Mouse (Mus musculus) intestine, embryonic 14.5 days (tissue): Measurements from ENCODE around the gene Zfr2. TPM values are rescaled to one million over a fixed set of nuclear protein-coding genes. Genes with fewer than 3 reads are reported as not detected.

Source experiments
- ATAC-seq: fragments of 200-750 bp; cut with Nextera tagmentation; replicated peaks from 2 replicates; pipeline ENCODE4 v1.8.0; 2017; ENCODE audit warnings: low read depth, moderate number of reproducible peaks, moderate TSS enrichment, moderate library complexity; ENCODE audit not compliant: low FRiP score, low TSS enrichment
- DNase-seq: peaks from one replicate; pipeline ENCODE4 v3.0.0-alpha.2; 2018; ENCODE audit warnings: low spot score
- H3K27ac ChIP-seq: fragments of 300-500 bp; sonication (generic); 2 replicates; pipeline ENCODE4 v1.5.1; 2014; ENCODE audit warnings: low read depth, mild to moderate bottlenecking, control low read depth
- H3K27me3 ChIP-seq: fragments of 300-500 bp; sonication (generic); replicated peaks from 2 replicates; pipeline ENCODE4 v1.6.1; 2014; ENCODE audit warnings: low read length, control low read depth; ENCODE audit not compliant: control insufficient read depth, insufficient read depth
- H3K36me3 ChIP-seq: fragments of 300-500 bp; sonication (generic); 2 replicates; pipeline ENCODE4 v1.6.1; 2014; ENCODE audit warnings: low read length, control low read depth; ENCODE audit not compliant: control insufficient read depth, insufficient read depth
- H3K4me1 ChIP-seq: fragments of 300-500 bp; sonication (generic); replicated peaks from 2 replicates; pipeline ENCODE4 v1.6.1; 2014; ENCODE audit warnings: low read length, control low read depth, mixed read lengths; ENCODE audit not compliant: control insufficient read depth, insufficient read depth
- H3K4me2 ChIP-seq: fragments of 300-500 bp; sonication (generic); 2 replicates; pipeline ENCODE4 v1.6.1; 2014; ENCODE audit warnings: low read length
- H3K4me3 ChIP-seq: fragments of 300-500 bp; sonication (generic); 2 replicates; pipeline ENCODE4 v1.5.1; 2014; ENCODE audit warnings: low read depth, low read length, control low read depth, mixed read lengths
- H3K9ac ChIP-seq: fragments of 300-500 bp; sonication (generic); 2 replicates; pipeline ENCODE4 v1.6.1; 2014; ENCODE audit warnings: mild to moderate bottlenecking, low read length
- H3K9me3 ChIP-seq: fragments of 300-500 bp; sonication (generic); 2 replicates; pipeline ENCODE4 v1.6.1; 2016; ENCODE audit warnings: low read length, control low read depth; ENCODE audit not compliant: control insufficient read depth
- WGBS: fragments of 180-500 bp; shearing (Covaris S2); extraction: QIAGEN DNeasy Blood & Tissue Kit; methylation state at CpG from one replicate; pipeline ENCODE4 v1.1.7; 2014; 5-methylcytosine and 5-hydroxymethylcytosine counted together
- polyA plus RNA-seq: library from polyadenylated mRNA; unstranded; fragments of >200 nt; fragmentation: Nextera tagmentation; extraction: Ambion mirVana; gene quantifications from 2 replicates; pipeline ENCODE4 v1.2.1, GENCODE M21; 2014

The Zfr2 gene
- polyA plus RNA-seq, 1 experiment from 2014 or later: 8.1 TPM

- no peak for ATAC-seq
- Histone ChIP-seq H3K27me3 (peaks cover 33% of the 10 kb centered on the region), H3K4me1 (peaks cover 4% of the 10 kb centered on the region), H3K4me2 (no peak overlapping the region), H3K27ac (no peak overlapping the region), H3K9me3 (no peaks in the 10 kb centered on the region), H3K36me3 (no peaks in the 10 kb centered on the region), H3K9ac (no peak overlapping the region), H3K4me3 (no peak overlapping the region)
- DNase-seq: no peak
- 75% methylated on average over 8 of the region's 8 CpGs for WGBS
Observed at GRCm38 (mm10) chr10:81249442-81249841, 16.5 kb downstream of the Zfr2 start.

GRCm38 (mm10) chr10:81252424-81253419 is 19.8 kb downstream of the Zfr2 start, which contains the start of gene Matk:
Gene Matk, plus strand, starts transcription at chr10:81252935.
- DNase-seq: no peak
- H3K9ac ChIP-seq: no peak within 1 kb of the TSS
- H3K27me3 ChIP-seq: peaks cover 55% of the 10 kb centered on the region

GRCm38 (mm10) chr10:81254886-81255285 is 21.9 kb downstream of the Zfr2 start:
- Histone ChIP-seq H3K9ac (no peak overlapping the region), H3K27ac (no peak overlapping the region), H3K4me1 (peaks cover 4% of the 10 kb centered on the region), H3K27me3 (peaks cover 76% of the 10 kb centered on the region), H3K4me3 (no peak overlapping the region), H3K9me3 (no peaks in the 10 kb centered on the region), H3K4me2 (no peak overlapping the region), H3K36me3 (no peaks in the 10 kb centered on the region)
- ATAC-seq (no peak), DNase-seq (no peak)
- WGBS: 38% methylated on average over 1 of the region's 1 CpGs

More at GRCm38 (mm10) chr10:81252424-81253419, 19.8 kb downstream of the Zfr2 start, which contains the start of gene Matk:
- Histone ChIP-seq H3K4me2 (peak within 1 kb of the TSS; percentile 31; the same call in 1 of the 2 replicates), H3K4me1 (peaks cover 4% of the 10 kb centered on the region), H3K4me3 (peak within 1 kb of the TSS; percentile 6; the same call in 1 of the 2 replicates), H3K9me3 (no peaks in the 10 kb centered on the region), H3K36me3 (no peaks in the 10 kb centered on the region), H3K27ac (no peak within 1 kb of the TSS)
- 12% methylated on average over 43 of the region's 44 CpGs for WGBS
- peak; percentile 23; the same call in 1 of the 2 replicates for ATAC-seq

GRCm38 (mm10) chr10:81257158-81258039 is 24.4 kb downstream of the Zfr2 start:
- peak overlapping the region; percentile 31 for H3K4me3 ChIP-seq
- peaks cover 5% of the 10 kb centered on the region; the same call in 1 of the 2 replicates for H3K9me3 ChIP-seq
- H3K36me3 ChIP-seq: no peaks in the 10 kb centered on the region
- ATAC-seq (no peak), DNase-seq (peak; percentile 72)
- 0 out of 2 replicates have a peak overlapping the region, but pooled peaks have one; percentile 17 for H3K9ac ChIP-seq
- 3% methylated on average over 62 of the region's 62 CpGs for WGBS
- H3K27ac ChIP-seq: no peak overlapping the region
- peak overlapping the region; percentile 62 for H3K4me2 ChIP-seq
- H3K27me3 ChIP-seq: peaks cover 68% of the 10 kb centered on the region
- peaks cover 4% of the 10 kb centered on the region for H3K4me1 ChIP-seq

GRCm38 (mm10) chr10:81259225-81259884 is 26.4 kb downstream of the Zfr2 start:
- ATAC-seq: no peak

GRCm38 (mm10) chr10:81261025-81261424 is 28.1 kb downstream of the Zfr2 start:
- 92% methylated on average over 4 of the region's 4 CpGs for WGBS
- H3K4me1 ChIP-seq: peaks cover 3% of the 10 kb centered on the region; the same call in 1 of the 2 replicates
- no peak overlapping the region for H3K4me2 ChIP-seq
- H3K36me3 ChIP-seq: peaks cover 27% of the 10 kb centered on the region
- DNase-seq (no peak), ATAC-seq (no peak)
- no peak overlapping the region for H3K9ac ChIP-seq
- peaks cover 5% of the 10 kb centered on the region; the same call in 1 of the 2 replicates for H3K9me3 ChIP-seq
- no peak overlapping the region for H3K27ac ChIP-seq
- peaks cover 40% of the 10 kb centered on the region for H3K27me3 ChIP-seq
- no peak overlapping the region for H3K4me3 ChIP-seq

More at GRCm38 (mm10) chr10:81259225-81259884, 26.4 kb downstream of the Zfr2 start:
- no peaks in the 10 kb centered on the region for H3K4me1 ChIP-seq
- H3K9ac ChIP-seq: no peak overlapping the region
- peaks cover 16% of the 10 kb centered on the region for H3K36me3 ChIP-seq
- WGBS: 43% methylated on average over 21 of the region's 21 CpGs
- no peak overlapping the region for H3K4me2 ChIP-seq
- H3K9me3 ChIP-seq: peaks cover 5% of the 10 kb centered on the region; the same call in 1 of the 2 replicates
- DNase-seq: no peak
- H3K27ac ChIP-seq: no peak overlapping the region
- H3K4me3 ChIP-seq: no peak overlapping the region
- peaks cover 48% of the 10 kb centered on the region for H3K27me3 ChIP-seq

GRCm38 (mm10) chr10:81265540-81265939 is 32.6 kb downstream of the Zfr2 start:
- H3K4me1 ChIP-seq: peaks cover 12% of the 10 kb centered on the region; the same call in 1 of the 2 replicates
- no peaks in the 10 kb centered on the region for H3K27me3 ChIP-seq
- ATAC-seq: no peak
- peaks cover 28% of the 10 kb centered on the region for H3K36me3 ChIP-seq
- H3K27ac ChIP-seq: no peak overlapping the region
- peak overlapping the region; percentile 64 for H3K9ac ChIP-seq
- peak overlapping the region; percentile 58 for H3K4me3 ChIP-seq
- peaks cover under 1% of the 10 kb centered on the region; the same call in 1 of the 2 replicates for H3K9me3 ChIP-seq
- WGBS: 95% methylated on average over 8 of the region's 8 CpGs
- no peak for DNase-seq
- peak overlapping the region; percentile 71 for H3K4me2 ChIP-seq
